In the genomic region with DNA sequence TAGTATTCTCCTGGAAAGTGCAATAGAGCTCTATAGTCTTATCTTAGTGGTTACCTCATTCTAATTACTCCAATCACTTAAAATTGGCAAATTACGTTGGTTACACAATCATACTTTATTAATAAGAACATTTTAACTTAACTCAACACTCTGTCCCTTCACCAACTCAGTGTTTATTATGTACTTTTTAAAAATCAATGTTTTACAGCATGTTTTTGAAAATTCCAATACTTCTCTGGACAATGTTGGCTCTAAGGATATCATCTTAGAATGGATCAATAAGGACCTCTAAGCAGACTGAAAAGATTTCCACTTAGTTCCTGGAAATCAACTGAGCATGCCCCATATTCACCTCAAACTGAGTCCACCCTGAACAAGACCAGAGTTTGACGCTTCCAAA, we compare ENCODE assay signal across 38 mouse cellular contexts. TPM values are rescaled to one million over a fixed set of nuclear protein-coding genes. Genes with fewer than 3 reads are reported as not detected.
"Had no signal": no experiment of that assay in that cellular context is flagged by ENCODE, and none has a peak within 500 bp of the region (broad histone marks: within the 10 kb centered on the region; RNA-seq: fewer than 3 reads in every experiment).

No protein-coding gene starts in this region.

- H3K4me2 ChIP-seq: heart, embryonic 11.5 days; heart, embryonic 12.5 days; heart, embryonic 13.5 days; heart, embryonic 15.5 days; hindbrain, embryonic 12.5 days; hindbrain, embryonic 13.5 days; hindbrain, embryonic 14.5 days; hindbrain, embryonic 15.5 days; intestine, embryonic 15.5 days; kidney, embryonic 15.5 days had no signal

- H3K27me3 ChIP-seq: heart, embryonic 12.5 days; heart, embryonic 13.5 days; heart, embryonic 15.5 days; hindbrain, embryonic 12.5 days; hindbrain, embryonic 13.5 days; hindbrain, embryonic 15.5 days; intestine, embryonic 15.5 days; kidney, embryonic 15.5 days had no signal

- H3K36me3 ChIP-seq: heart, embryonic 10.5 days; heart, embryonic 12.5 days; heart, embryonic 13.5 days; heart, embryonic 15.5 days; hindbrain, embryonic 10.5 days; hindbrain, embryonic 12.5 days; hindbrain, embryonic 13.5 days; hindbrain, embryonic 15.5 days; intestine, embryonic 15.5 days; kidney, embryonic 15.5 days had no signal

- DNase-seq: heart, postnatal 10 days; heart, postnatal 14 days; heart, postnatal 36 days; heart, postnatal 4 days; kidney, adult 11 months; kidney, adult 18-20 months; kidney, adult 9 months; kidney, postnatal 10 days; kidney, postnatal 14 days; kidney, postnatal 25 days; kidney, postnatal 36 days; kidney, postnatal 4 days; layer of hippocampus, adult 9-11 months; layer of hippocampus, postnatal 36 days had no signal

- H3K9ac ChIP-seq: heart, embryonic 12.5 days; heart, embryonic 13.5 days; heart, embryonic 15.5 days; hindbrain, embryonic 12.5 days; hindbrain, embryonic 13.5 days; hindbrain, embryonic 14.5 days; hindbrain, embryonic 15.5 days; intestine, embryonic 15.5 days; kidney, embryonic 15.5 days had no signal

- H3K4me3 ChIP-seq: heart, embryonic 10.5 days; heart, embryonic 12.5 days; heart, embryonic 13.5 days; heart, embryonic 15.5 days; hindbrain, embryonic 10.5 days; hindbrain, embryonic 12.5 days; hindbrain, embryonic 13.5 days; hindbrain, embryonic 15.5 days; intestine, embryonic 15.5 days; kidney, embryonic 15.5 days; layer of hippocampus, adult 2 months had no signal

- ATAC-seq: hindbrain, embryonic 16.5 days; hindbrain, postnatal 0 days; inflammation-experienced regulatory T-cells, adult 6 months; intestine, embryonic 15.5 days; intestine, embryonic 16.5 days; intestine, postnatal 0 days had no signal

- H3K9me3 ChIP-seq: heart, embryonic 10.5 days; heart, embryonic 12.5 days; heart, embryonic 13.5 days; heart, embryonic 15.5 days; hindbrain, embryonic 12.5 days; hindbrain, embryonic 13.5 days; hindbrain, embryonic 15.5 days; intestine, embryonic 15.5 days; kidney, embryonic 15.5 days had no signal

- H3K4me1 ChIP-seq: heart, embryonic 10.5 days; heart, embryonic 12.5 days; heart, embryonic 13.5 days; heart, embryonic 15.5 days; hindbrain, embryonic 10.5 days; hindbrain, embryonic 12.5 days; hindbrain, embryonic 13.5 days; hindbrain, embryonic 15.5 days; intestine, embryonic 15.5 days; kidney, embryonic 15.5 days had no signal

- H3K27ac ChIP-seq: heart, embryonic 10.5 days; heart, embryonic 13.5 days; heart, embryonic 15.5 days; hindbrain, embryonic 10.5 days; hindbrain, embryonic 12.5 days; hindbrain, embryonic 13.5 days; hindbrain, embryonic 14.5 days; hindbrain, embryonic 15.5 days; hindbrain, postnatal 0 days; intestine, embryonic 15.5 days; kidney, embryonic 15.5 days; kidney, postnatal 0 days; layer of hippocampus, adult 2 months had no signal

RNA-seq across cellular contexts. Expression of a gene that starts 7.1 kb away (rescaled TPM):
- total RNA-seq: heart, adult 8-10 months; heart, postnatal 14 days; heart, postnatal 25 days; heart, postnatal 36 days; heart, postnatal 4 days; hematopoietic stem cell, adult 5-6 weeks had no signal
- polyA plus RNA-seq: heart, embryonic 10.5 days; heart, embryonic 11.5 days; heart, embryonic 12.5 days; heart, embryonic 13.5 days; heart, embryonic 16.5 days; heart, postnatal 0 days; hindbrain, embryonic 10.5 days; hindbrain, embryonic 12.5 days; hindbrain, embryonic 13.5 days; hindbrain, embryonic 15.5 days; inflammation-experienced regulatory T-cells, adult 6 months; kidney, embryonic 15.5 days had no signal
